Mouse (Mus musculus) frontal cortex, postnatal 36 days (tissue): Measurements from ENCODE around the gene Klhl7.
A peak's percentile ranks its signal among the peaks of the same experiment; 100 is the strongest.

Experiments used
- DNase-seq, 2 experiments: peaks; one replicate each; pipeline ENCODE4 v3.0.0; 2022; ENCODE audit warnings: low spot score in 2 of 2

Gene Klhl7

GRCm38 (mm10) chr5:24172092-24172491 lies 71.7 kb downstream of the Klhl7 start:
- DNase-seq: no peak

GRCm38 (mm10) chr5:24181514-24182295 lies 81.3 kb downstream of the Klhl7 start:
- no peak for DNase-seq

GRCm38 (mm10) chr5:24182296-24182734 lies 81.9 kb downstream of the Klhl7 start:
- no peak for DNase-seq

- DNase-seq: no peak
These were observed 82.7 kb downstream of the Klhl7 start for GRCm38 (mm10) chr5:24183096-24183495.

- DNase-seq: no peak
These were observed 83.6 kb downstream of the Klhl7 start for GRCm38 (mm10) chr5:24184011-24184410.

GRCm38 (mm10) chr5:24188476-24188875 lies 88.1 kb downstream of the Klhl7 start:
- DNase-seq: no peak

GRCm38 (mm10) chr5:24191821-24192220 lies 91.4 kb downstream of the Klhl7 start:
- DNase-seq: no peak

GRCm38 (mm10) chr5:24201006-24201405 lies 100.6 kb downstream of the Klhl7 start:
- no peak for DNase-seq

GRCm38 (mm10) chr5:24202492-24202891 lies 102.1 kb downstream of the Klhl7 start:
- DNase-seq: peak in 1 of 2 experiments; percentile 34

GRCm38 (mm10) chr5:24203266-24203665 lies 102.9 kb downstream of the Klhl7 start:
- DNase-seq: no peak

GRCm38 (mm10) chr5:24207965-24208364 lies 107.6 kb downstream of the Klhl7 start:
- DNase-seq: no peak

GRCm38 (mm10) chr5:24208505-24208904 lies 108.1 kb downstream of the Klhl7 start:
- DNase-seq: no peak
